Mouse (Mus musculus): ENCODE measurements around the gene Ccdc171. TPM values are rescaled to one million over a fixed set of nuclear protein-coding genes. Genes with fewer than 3 reads are reported as not detected.
"Not testable (repeated sequence)": the region's sequence is repeated elsewhere in the genome, so short reads cannot be mapped to it uniquely, and the experiment has no call there.

Gene Ccdc171
- polyA plus RNA-seq, 1 experiment, result 6.6 TPM

DNA sequence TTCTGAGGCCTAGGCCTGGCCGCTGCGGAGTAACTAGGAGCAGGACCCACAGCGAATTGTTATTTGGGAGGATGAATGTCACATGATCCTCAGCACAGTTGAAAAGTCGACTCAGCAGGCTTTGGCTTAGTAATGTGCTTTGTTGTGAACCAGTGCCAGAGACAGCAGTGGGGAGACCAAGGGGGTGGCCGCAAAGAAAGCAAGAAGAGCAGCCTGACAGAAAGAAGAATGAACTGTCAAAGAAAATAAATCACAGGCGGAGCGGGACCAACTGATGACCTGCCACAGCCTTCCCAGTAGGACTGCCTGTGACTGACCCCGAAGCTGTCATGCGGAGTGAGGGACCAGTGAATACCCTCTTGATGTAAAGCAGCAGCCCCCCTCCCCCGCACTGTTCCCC, 131.2 kb downstream of the Ccdc171 start:
- WGBS, result 83% methylated on average over 10 of the region's 10 CpGs
- TF ChIP-seq CTCF (IDR thresholded peaks at IDR 0.05; ENCODE audit: control insufficient read depth, insufficient read depth, low read length), result no peak
- TF ChIP-seq POLR2A (IDR thresholded peaks at IDR 0.05; ENCODE audit: borderline replicate concordance, control insufficient read depth, low read depth, low read length), result no peak

GRCm38 (mm10) chr4:83657021-83657420, 131.7 kb downstream of the Ccdc171 start:
- Histone ChIP-seq H3K4me3 (replicated peaks; ENCODE audit: control insufficient read depth, low read depth, low read length) (no peak overlapping the region), H3K4me1 (ENCODE audit: control insufficient read depth, insufficient read depth, low read length) (no peaks in the 10 kb centered on the region), H3K27ac (ENCODE audit: control insufficient read depth, insufficient read depth, low read depth, low read length, poor library complexity) (no peak overlapping the region)
- WGBS, result 84% methylated on average over 6 of the region's 6 CpGs
- TF ChIP-seq CTCF (IDR thresholded peaks at IDR 0.05; ENCODE audit: control insufficient read depth, insufficient read depth, low read length) (no peak), POLR2A (IDR thresholded peaks at IDR 0.05; ENCODE audit: borderline replicate concordance, control insufficient read depth, low read depth, low read length) (no peak)

More for the DNA sequence above, 131.2 kb downstream of the Ccdc171 start:
- H3K4me1 ChIP-seq (ENCODE audit: control insufficient read depth, insufficient read depth, low read length), result no peaks in the 10 kb centered on the region
- no peak overlapping the region for H3K4me3 ChIP-seq (replicated peaks; ENCODE audit: control insufficient read depth, low read depth, low read length)
- H3K27ac ChIP-seq (ENCODE audit: control insufficient read depth, insufficient read depth, low read depth, low read length, poor library complexity), result no peak overlapping the region

DNA sequence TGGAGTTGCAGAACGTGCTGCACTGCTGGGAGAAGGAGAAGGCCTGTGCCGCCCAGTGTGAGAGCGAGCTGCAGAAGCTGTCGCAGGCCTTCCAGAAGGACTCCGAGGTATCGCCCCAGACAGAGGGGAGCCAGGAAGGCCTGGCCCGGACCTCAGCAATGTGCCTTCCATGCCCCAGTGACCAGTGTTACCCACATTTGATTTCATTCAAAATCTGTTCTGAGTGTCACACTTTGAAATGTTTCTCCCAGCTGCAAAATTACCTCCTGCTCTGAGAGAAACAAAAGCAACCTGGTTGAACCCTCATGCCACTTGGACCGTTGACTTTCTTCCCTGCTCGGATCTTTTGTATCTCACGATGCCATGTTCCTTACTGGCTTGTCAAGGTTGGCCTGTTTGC, 133.1 kb downstream of the Ccdc171 start:
- Histone ChIP-seq H3K4me3 (replicated peaks; ENCODE audit: control insufficient read depth, low read depth, low read length) (no peak overlapping the region), H3K27ac (ENCODE audit: control insufficient read depth, insufficient read depth, low read depth, low read length, poor library complexity) (no peak overlapping the region), H3K4me1 (ENCODE audit: control insufficient read depth, insufficient read depth, low read length) (no peaks in the 10 kb centered on the region)
- WGBS, result 93% methylated on average over 10 of the region's 10 CpGs
- TF ChIP-seq CTCF (IDR thresholded peaks at IDR 0.05; ENCODE audit: control insufficient read depth, insufficient read depth, low read length) (no peak), POLR2A (IDR thresholded peaks at IDR 0.05; ENCODE audit: borderline replicate concordance, control insufficient read depth, low read depth, low read length) (no peak)

GRCm38 (mm10) chr4:83659411-83659810, 134.1 kb downstream of the Ccdc171 start:
- Histone ChIP-seq H3K4me3 (replicated peaks; ENCODE audit: control insufficient read depth, low read depth, low read length) (no peak overlapping the region), H3K4me1 (ENCODE audit: control insufficient read depth, insufficient read depth, low read length) (no peaks in the 10 kb centered on the region), H3K27ac (ENCODE audit: control insufficient read depth, insufficient read depth, low read depth, low read length, poor library complexity) (no peak overlapping the region)
- no peak for TF ChIP-seq CTCF (IDR thresholded peaks at IDR 0.05; ENCODE audit: control insufficient read depth, insufficient read depth, low read length)
- TF ChIP-seq POLR2A (IDR thresholded peaks at IDR 0.05; ENCODE audit: borderline replicate concordance, control insufficient read depth, low read depth, low read length), result no peak
- WGBS, result 88% methylated on average over 11 of the region's 11 CpGs

GRCm38 (mm10) chr4:83661519-83662271, 136.3 kb downstream of the Ccdc171 start:
- H3K4me3 ChIP-seq (replicated peaks; ENCODE audit: control insufficient read depth, low read depth, low read length), result no peak overlapping the region
- TF ChIP-seq CTCF (IDR thresholded peaks at IDR 0.05; ENCODE audit: control insufficient read depth, insufficient read depth, low read length) (no peak), POLR2A (IDR thresholded peaks at IDR 0.05; ENCODE audit: borderline replicate concordance, control insufficient read depth, low read depth, low read length) (no peak)
- no peaks in the 10 kb centered on the region for H3K4me1 ChIP-seq (ENCODE audit: control insufficient read depth, insufficient read depth, low read length)
- H3K27ac ChIP-seq (ENCODE audit: control insufficient read depth, insufficient read depth, low read depth, low read length, poor library complexity), result no peak overlapping the region
- WGBS, result 90% methylated on average over 1 of the region's 1 CpGs

GRCm38 (mm10) chr4:83662301-83662700, 137.0 kb downstream of the Ccdc171 start:
- TF ChIP-seq CTCF (IDR thresholded peaks at IDR 0.05; ENCODE audit: control insufficient read depth, insufficient read depth, low read length) (no peak), POLR2A (IDR thresholded peaks at IDR 0.05; ENCODE audit: borderline replicate concordance, control insufficient read depth, low read depth, low read length) (no peak)

DNA sequence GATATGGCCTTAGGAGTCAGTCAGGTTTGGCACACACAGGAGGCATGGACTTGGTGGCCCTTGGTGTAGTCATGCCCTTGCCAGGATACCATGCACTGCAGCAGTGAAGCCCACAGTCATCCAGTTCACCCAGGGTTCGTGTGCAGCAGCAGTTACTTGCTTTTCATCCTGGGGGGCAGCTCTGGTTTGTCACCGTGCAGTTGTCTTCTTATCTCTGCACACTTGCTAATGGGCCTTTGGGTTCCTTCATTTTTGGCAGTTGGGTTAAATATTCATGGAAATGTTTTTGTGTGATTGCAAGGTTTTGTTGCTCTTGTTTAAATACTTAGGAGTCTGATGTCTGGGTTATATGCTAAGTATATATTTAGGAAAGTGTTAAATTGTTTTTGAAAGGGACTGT, 144.2 kb downstream of the Ccdc171 start:
- Histone ChIP-seq H3K27ac (ENCODE audit: control insufficient read depth, insufficient read depth, low read depth, low read length, poor library complexity) (no peak overlapping the region), H3K4me1 (ENCODE audit: control insufficient read depth, insufficient read depth, low read length) (no peaks in the 10 kb centered on the region), H3K4me3 (replicated peaks; ENCODE audit: control insufficient read depth, low read depth, low read length) (no peak overlapping the region)
- 55% methylated on average over 2 of the region's 2 CpGs for WGBS
- TF ChIP-seq CTCF (IDR thresholded peaks at IDR 0.05; ENCODE audit: control insufficient read depth, insufficient read depth, low read length), result no peak
- TF ChIP-seq POLR2A (IDR thresholded peaks at IDR 0.05; ENCODE audit: borderline replicate concordance, control insufficient read depth, low read depth, low read length), result no peak

More at GRCm38 (mm10) chr4:83662301-83662700, 137.0 kb downstream of the Ccdc171 start:
- WGBS, result 73% methylated on average over 4 of the region's 4 CpGs
- H3K4me3 ChIP-seq (replicated peaks; ENCODE audit: control insufficient read depth, low read depth, low read length), result no peak overlapping the region
- H3K27ac ChIP-seq (ENCODE audit: control insufficient read depth, insufficient read depth, low read depth, low read length, poor library complexity), result no peak overlapping the region
- H3K4me1 ChIP-seq (ENCODE audit: control insufficient read depth, insufficient read depth, low read length), result no peaks in the 10 kb centered on the region

DNA sequence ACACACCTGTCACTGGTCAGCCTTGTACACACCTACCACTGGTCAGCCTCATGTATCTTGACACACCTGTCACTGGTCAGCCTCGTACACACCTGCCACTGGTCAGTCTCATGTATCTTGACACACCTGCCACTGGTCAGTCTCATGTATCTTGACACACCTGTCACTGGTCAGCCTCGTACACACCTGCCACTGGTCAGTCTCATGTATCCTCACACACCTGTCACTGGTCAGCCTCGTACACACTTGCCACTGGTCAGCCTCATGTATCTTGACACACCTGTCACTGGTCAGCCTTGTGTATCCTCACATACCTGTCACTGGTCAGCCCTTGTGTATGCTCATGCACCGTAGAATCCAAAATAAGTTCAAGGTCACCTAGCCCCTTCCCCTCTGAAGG, 150.0 kb downstream of the Ccdc171 start:
- not testable (repeated sequence) for H3K4me1 ChIP-seq (ENCODE audit: control insufficient read depth, insufficient read depth, low read length); H3K4me3 ChIP-seq (replicated peaks; ENCODE audit: control insufficient read depth, low read depth, low read length); H3K27ac ChIP-seq (ENCODE audit: control insufficient read depth, insufficient read depth, low read depth, low read length, poor library complexity)
- 83% methylated on average over 4 of the region's 4 CpGs for WGBS

- H3K27ac ChIP-seq (ENCODE audit: control insufficient read depth, insufficient read depth, low read depth, low read length, poor library complexity), result no peak overlapping the region
- TF ChIP-seq CTCF (IDR thresholded peaks at IDR 0.05; ENCODE audit: control insufficient read depth, insufficient read depth, low read length) (no peak), POLR2A (IDR thresholded peaks at IDR 0.05; ENCODE audit: borderline replicate concordance, control insufficient read depth, low read depth, low read length) (no peak)
- H3K4me3 ChIP-seq (replicated peaks; ENCODE audit: control insufficient read depth, low read depth, low read length), result no peak overlapping the region
- H3K4me1 ChIP-seq (ENCODE audit: control insufficient read depth, insufficient read depth, low read length), result no peaks in the 10 kb centered on the region
- WGBS, result 83% methylated on average over 4 of the region's 4 CpGs
Measured at GRCm38 (mm10) chr4:83676444-83676843, 151.1 kb downstream of the Ccdc171 start.
